Mouse (Mus musculus) cortical plate, adult 2 months (tissue): ENCODE measurements around the gene Slc8a1.

Experiments used
- CTCF ChIP-seq: fragments of 200-500 bp; IDR thresholded peaks from 2 replicates; pipeline ENCODE4 v1.5.1; 2011; ENCODE audit warnings: mild to moderate bottlenecking, control low read depth, low read length; ENCODE audit not compliant: insufficient read depth; ENCODE audit errors: extremely low read depth
- POLR2A ChIP-seq: fragments of 200-500 bp; IDR thresholded peaks from 2 replicates; pipeline ENCODE4 v1.6.1; 2011; ENCODE audit warnings: mild to moderate bottlenecking, low read length, control low read depth; ENCODE audit not compliant: insufficient read depth; ENCODE audit errors: extremely low read depth

DNA sequence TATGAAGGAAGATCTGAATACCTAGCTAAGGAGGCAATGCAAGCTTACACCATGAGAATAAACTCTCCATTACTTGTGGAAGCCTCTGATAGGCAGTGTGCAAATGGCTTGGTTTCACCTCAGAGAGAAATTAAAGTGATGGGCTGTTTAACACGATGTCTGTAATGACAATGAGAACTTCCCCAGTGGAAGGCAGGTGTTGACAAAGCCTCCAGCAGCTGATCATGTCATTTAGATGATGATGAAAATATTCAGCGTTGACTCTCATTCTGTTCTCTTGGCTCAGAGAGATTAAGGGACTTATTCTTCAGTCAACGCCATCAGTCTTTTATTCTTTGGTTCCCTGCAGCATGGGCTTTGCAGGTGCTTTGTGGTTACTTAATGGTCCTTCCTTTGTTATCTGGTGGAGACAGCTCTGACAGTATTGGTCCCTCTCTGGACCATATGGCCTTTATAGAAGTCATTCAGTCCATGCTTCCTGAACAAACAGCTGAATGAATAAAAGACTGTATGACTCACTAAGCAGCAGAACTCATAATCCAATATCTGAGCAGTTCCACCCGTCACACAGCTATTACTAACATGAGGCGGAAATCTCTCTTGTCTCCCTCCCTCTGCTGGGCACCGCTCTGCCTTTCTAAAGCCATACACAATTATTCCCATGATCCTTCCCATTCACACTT, 184.0 kb downstream of the Slc8a1 start:
- no peak for TF ChIP-seq POLR2A
- no peak for TF ChIP-seq CTCF
